Mouse (Mus musculus) hindbrain, embryonic 12.5 days (tissue): ENCODE data around the gene 4632433K11Rik. TPM values are rescaled to one million over a fixed set of nuclear protein-coding genes. Genes with fewer than 3 reads are reported as not detected.
A peak's percentile ranks its signal among the peaks of the same experiment; 100 is the strongest.

Experiments used
- ATAC-seq: fragments of 200-750 bp; cut with Nextera tagmentation; 2 replicates; pipeline ENCODE4 v1.8.0; 2017; ENCODE audit warnings: moderate TSS enrichment; ENCODE audit not compliant: low FRiP score
- H3K27ac ChIP-seq: fragments of 300-500 bp; sonication (generic); 2 replicates; pipeline ENCODE4 v1.5.1; 2016; ENCODE audit warnings: mild to moderate bottlenecking
- H3K27me3 ChIP-seq: fragments of 300-500 bp; sonication (generic); 2 replicates; pipeline ENCODE4 v1.6.1; 2016; ENCODE audit warnings: mild to moderate bottlenecking
- H3K36me3 ChIP-seq: fragments of 300-500 bp; sonication (generic); 2 replicates; pipeline ENCODE4 v1.6.1; 2016; ENCODE audit warnings: mild to moderate bottlenecking
- H3K4me1 ChIP-seq: fragments of 300-500 bp; sonication (generic); 2 replicates; pipeline ENCODE4 v1.6.1; 2016
- H3K4me2 ChIP-seq: fragments of 300-500 bp; sonication (generic); replicated peaks from 2 replicates; pipeline ENCODE4 v1.6.1; 2016; ENCODE audit warnings: mild to moderate bottlenecking
- H3K4me3 ChIP-seq: fragments of 300-500 bp; sonication (generic); 2 replicates; pipeline ENCODE4 v1.5.1; 2016; ENCODE audit warnings: mild to moderate bottlenecking
- H3K9ac ChIP-seq: fragments of 300-500 bp; sonication (generic); 2 replicates; pipeline ENCODE4 v1.6.1; 2016; ENCODE audit warnings: mild to moderate bottlenecking, moderate library complexity
- H3K9me3 ChIP-seq: fragments of 300-500 bp; sonication (generic); replicated peaks from 2 replicates; pipeline ENCODE4 v1.6.1; 2016; ENCODE audit warnings: mild to moderate bottlenecking
- WGBS: fragments of 180-500 bp; shearing (Covaris S2); methylation state at CpG from one replicate; pipeline ENCODE4 v1.1.7; 2016; 5-methylcytosine and 5-hydroxymethylcytosine counted together
- polyA plus RNA-seq: library from polyadenylated mRNA; unstranded; fragments of >200 nt; fragmentation: Nextera tagmentation; extraction: Ambion mirVana; gene quantifications from 2 replicates; pipeline ENCODE4 v1.2.1, GENCODE M21; 2016

4632433K11Rik gene
- polyA plus RNA-seq, 1 experiment from 2014 or later, result not detected

- H3K36me3 ChIP-seq, result no peaks in the 10 kb centered on the region
- no peak for ATAC-seq
- H3K4me3 ChIP-seq, result no peak overlapping the region
- H3K9me3 ChIP-seq, result no peaks in the 10 kb centered on the region
- H3K27me3 ChIP-seq, result no peaks in the 10 kb centered on the region
- H3K9ac ChIP-seq, result no peak overlapping the region
- H3K4me1 ChIP-seq, result peaks cover 7% of the 10 kb centered on the region; the same call in 1 of the 2 replicates
- WGBS, result 65% methylated on average over 2 of the region's 2 CpGs
- no peak overlapping the region for H3K4me2 ChIP-seq
- no peak overlapping the region for H3K27ac ChIP-seq
These were observed 12.2 kb downstream of the 4632433K11Rik start for GRCm38 (mm10) chr7:5046112-5046511.

GRCm38 (mm10) chr7:5047313-5047712 lies 13.4 kb downstream of the 4632433K11Rik start:
- peaks cover 11% of the 10 kb centered on the region for H3K4me1 ChIP-seq
- no peaks in the 10 kb centered on the region for H3K9me3 ChIP-seq
- no peak overlapping the region for H3K4me2 ChIP-seq
- WGBS, result 37% methylated on average over 2 of the region's 2 CpGs
- H3K27ac ChIP-seq, result no peak overlapping the region
- H3K9ac ChIP-seq, result no peak overlapping the region
- no peak for ATAC-seq
- no peak overlapping the region for H3K4me3 ChIP-seq
- H3K27me3 ChIP-seq, result peaks cover 5% of the 10 kb centered on the region
- no peaks in the 10 kb centered on the region for H3K36me3 ChIP-seq

- Histone ChIP-seq H3K27ac (peak within 1 kb of the TSS; percentile 86), H3K9me3 (no peaks in the 10 kb centered on the region), H3K9ac (peak within 1 kb of the TSS; percentile 96), H3K4me1 (peaks cover 33% of the 10 kb centered on the region), H3K4me3 (peak within 1 kb of the TSS; percentile 81), H3K27me3 (peaks cover 46% of the 10 kb centered on the region), H3K4me2 (peak within 1 kb of the TSS; percentile 82), H3K36me3 (no peaks in the 10 kb centered on the region)
- 1% methylated on average over 64 of the region's 65 CpGs for WGBS
- ATAC-seq, result peak; percentile 83
These were observed 17.6 kb downstream of the 4632433K11Rik start, which contains the start of gene Zfp580 for GRCm38 (mm10) chr7:5051193-5052192. Gene Zfp580 (plus strand): TSS chr7:5051538.

GRCm38 (mm10) chr7:5052438-5052837 lies 18.5 kb downstream of the 4632433K11Rik start:
- Histone ChIP-seq H3K4me1 (peaks cover 41% of the 10 kb centered on the region), H3K27ac (no peak overlapping the region), H3K9me3 (no peaks in the 10 kb centered on the region)

GRCm38 (mm10) chr7:5052931-5053343 lies 19.0 kb downstream of the 4632433K11Rik start:
- H3K27me3 ChIP-seq, result peaks cover 60% of the 10 kb centered on the region
- peak overlapping the region; percentile 96 for H3K9ac ChIP-seq
- peaks cover 41% of the 10 kb centered on the region for H3K4me1 ChIP-seq
- no peak for ATAC-seq
- 3% methylated on average over 45 of the region's 45 CpGs for WGBS
- no peaks in the 10 kb centered on the region for H3K9me3 ChIP-seq
- no peak overlapping the region for H3K27ac ChIP-seq
- no peaks in the 10 kb centered on the region for H3K36me3 ChIP-seq
- H3K4me3 ChIP-seq, result peak overlapping the region; percentile 81
- peak overlapping the region; percentile 82 for H3K4me2 ChIP-seq

More at GRCm38 (mm10) chr7:5052438-5052837, 18.5 kb downstream of the 4632433K11Rik start:
- no peak for ATAC-seq
- Histone ChIP-seq H3K4me3 (peak overlapping the region; percentile 81), H3K36me3 (no peaks in the 10 kb centered on the region), H3K4me2 (peak overlapping the region; percentile 82), H3K27me3 (peaks cover 55% of the 10 kb centered on the region), H3K9ac (peak overlapping the region; percentile 96)
- WGBS, result 2% methylated on average over 9 of the region's 12 CpGs

GRCm38 (mm10) chr7:5053456-5054179 lies 19.7 kb downstream of the 4632433K11Rik start:
- Histone ChIP-seq H3K4me2 (peak overlapping the region; percentile 82), H3K4me1 (peaks cover 41% of the 10 kb centered on the region), H3K36me3 (no peaks in the 10 kb centered on the region), H3K9me3 (no peaks in the 10 kb centered on the region), H3K9ac (peak overlapping the region; percentile 96), H3K27ac (no peak overlapping the region), H3K4me3 (peak overlapping the region; percentile 81), H3K27me3 (peaks cover 67% of the 10 kb centered on the region)
- no peak for ATAC-seq
- WGBS, result 10% methylated on average over 32 of the region's 32 CpGs

GRCm38 (mm10) chr7:5056651-5057263 lies 22.8 kb downstream of the 4632433K11Rik start:
- no peak for ATAC-seq
- Histone ChIP-seq H3K4me2 (peak overlapping the region; percentile 69), H3K4me1 (peaks cover 47% of the 10 kb centered on the region), H3K9me3 (no peaks in the 10 kb centered on the region), H3K9ac (peak overlapping the region; percentile 78), H3K27ac (peak overlapping the region; percentile 35; the same call in 1 of the 2 replicates), H3K36me3 (no peaks in the 10 kb centered on the region), H3K27me3 (peaks cover 73% of the 10 kb centered on the region), H3K4me3 (peak overlapping the region; percentile 49)
- WGBS, result 1% methylated on average over 52 of the region's 55 CpGs

- WGBS, result 30% methylated on average over 8 of the region's 8 CpGs
- H3K4me3 ChIP-seq, result peak overlapping the region; percentile 49
- H3K27ac ChIP-seq, result no peak overlapping the region
- H3K9me3 ChIP-seq, result no peaks in the 10 kb centered on the region
- peaks cover 67% of the 10 kb centered on the region for H3K27me3 ChIP-seq
- H3K4me2 ChIP-seq, result peak overlapping the region; percentile 69
- H3K36me3 ChIP-seq, result no peaks in the 10 kb centered on the region
- peaks cover 43% of the 10 kb centered on the region for H3K4me1 ChIP-seq
- no peak for ATAC-seq
- H3K9ac ChIP-seq, result peak overlapping the region; percentile 78
These were observed 23.5 kb downstream of the 4632433K11Rik start for GRCm38 (mm10) chr7:5057381-5057780.

- peaks cover 64% of the 10 kb centered on the region for H3K27me3 ChIP-seq
- H3K4me2 ChIP-seq, result peak overlapping the region; percentile 69; the same call in 1 of the 2 replicates
- H3K36me3 ChIP-seq, result no peaks in the 10 kb centered on the region
- ATAC-seq, result no peak
- H3K4me1 ChIP-seq, result peaks cover 38% of the 10 kb centered on the region
- no peak overlapping the region for H3K27ac ChIP-seq
- no peak overlapping the region for H3K4me3 ChIP-seq
- 29% methylated on average over 10 of the region's 11 CpGs for WGBS
- no peaks in the 10 kb centered on the region for H3K9me3 ChIP-seq
- H3K9ac ChIP-seq, result no peak overlapping the region
These were observed 23.9 kb downstream of the 4632433K11Rik start for GRCm38 (mm10) chr7:5057804-5058203.

- Histone ChIP-seq H3K9me3 (no peaks in the 10 kb centered on the region), H3K9ac (no peak overlapping the region)
These were observed 24.7 kb downstream of the 4632433K11Rik start for GRCm38 (mm10) chr7:5058631-5059030.

GRCm38 (mm10) chr7:5059421-5059820 lies 25.5 kb downstream of the 4632433K11Rik start:
- H3K4me3 ChIP-seq, result no peak overlapping the region
- H3K27me3 ChIP-seq, result peaks cover 47% of the 10 kb centered on the region
- peaks cover 37% of the 10 kb centered on the region for H3K4me1 ChIP-seq
- 91% methylated on average over 12 of the region's 12 CpGs for WGBS
- H3K4me2 ChIP-seq, result no peak overlapping the region
- H3K36me3 ChIP-seq, result no peaks in the 10 kb centered on the region
- no peaks in the 10 kb centered on the region for H3K9me3 ChIP-seq
- H3K9ac ChIP-seq, result peak overlapping the region; percentile 88
- ATAC-seq, result no peak
- H3K27ac ChIP-seq, result peak overlapping the region; percentile 98

More at GRCm38 (mm10) chr7:5058631-5059030, 24.7 kb downstream of the 4632433K11Rik start:
- H3K27me3 ChIP-seq, result peaks cover 55% of the 10 kb centered on the region
- ATAC-seq, result no peak
- H3K27ac ChIP-seq, result no peak overlapping the region
- H3K4me1 ChIP-seq, result peaks cover 36% of the 10 kb centered on the region
- no peaks in the 10 kb centered on the region for H3K36me3 ChIP-seq
- WGBS, result 100% methylated on average over 1 of the region's 1 CpGs
- H3K4me2 ChIP-seq, result no peak overlapping the region
- no peak overlapping the region for H3K4me3 ChIP-seq
